Mouse (Mus musculus) liver, adult 2 months (tissue): Measurements from ENCODE around the gene Tnfsfm13. TPM values are rescaled to one million over a fixed set of nuclear protein-coding genes. Genes with fewer than 3 reads are reported as not detected.
A peak's percentile ranks its signal among the peaks of the same experiment; 100 is the strongest.
"Not testable (repeated sequence)": the region's sequence is repeated elsewhere in the genome, so short reads cannot be mapped to it uniquely, and the experiment has no call there.

Experiments used
- DNase-seq: peaks from one replicate; pipeline ENCODE4 v3.0.0-alpha.2; 2011; ENCODE audit warnings: low read depth, low spot score; ENCODE audit errors: extremely low read depth
- H3K27ac ChIP-seq: fragments of 200-500 bp; replicated peaks from 2 replicates; pipeline ENCODE4 v1.5.1; 2012; ENCODE audit warnings: low read depth, mild to moderate bottlenecking, control low read depth, inconsistent platforms, low read length; ENCODE audit not compliant: insufficient read depth
- H3K27me3 ChIP-seq: fragments of 200-500 bp; 2 replicates; pipeline ENCODE4 v1.6.1; 2012; ENCODE audit warnings: mild to moderate bottlenecking, moderate library complexity, low read length, inconsistent platforms; ENCODE audit not compliant: control insufficient read depth, insufficient read depth
- H3K36me3 ChIP-seq: fragments of 200-500 bp; 2 replicates; pipeline ENCODE4 v1.6.1; 2012; ENCODE audit warnings: low read length, inconsistent platforms; ENCODE audit not compliant: control insufficient read depth, insufficient read depth
- H3K4me1 ChIP-seq: fragments of 200-500 bp; 2 replicates; pipeline ENCODE4 v1.6.1; 2011; ENCODE audit warnings: low read length; ENCODE audit not compliant: control insufficient read depth, insufficient read depth
- H3K4me3 ChIP-seq: fragments of 200-500 bp; 2 replicates; pipeline ENCODE4 v1.5.1; 2011; ENCODE audit warnings: low read depth, mild to moderate bottlenecking, control low read depth, low read length, moderate library complexity; ENCODE audit not compliant: insufficient read depth
- H3K79me2 ChIP-seq: fragments of 200-500 bp; 2 replicates; pipeline ENCODE4 v1.6.1; 2012; ENCODE audit warnings: inconsistent platforms, mild to moderate bottlenecking, low read length, moderate library complexity; ENCODE audit not compliant: control insufficient read depth, insufficient read depth
- H3K9ac ChIP-seq: fragments of 200-500 bp; 2 replicates; pipeline ENCODE4 v1.6.1; 2012; ENCODE audit warnings: low read depth, mild to moderate bottlenecking, control low read depth, inconsistent platforms, low read length
- CTCF ChIP-seq: fragments of 200-500 bp; IDR thresholded peaks from 2 replicates; pipeline ENCODE4 v1.5.1; 2011; ENCODE audit warnings: low read depth, low read length, control low read depth
- POLR2A ChIP-seq: fragments of 200-500 bp; IDR thresholded peaks from 2 replicates; pipeline ENCODE4 v1.6.1; 2011; ENCODE audit warnings: low read length, control low read depth; ENCODE audit not compliant: insufficient read depth; ENCODE audit errors: extremely low read depth
- WGBS: fragments of 180-500 bp; shearing (Covaris S2); methylation state at CpG from one replicate; pipeline ENCODE4 v1.1.7; 2018; 5-methylcytosine and 5-hydroxymethylcytosine counted together
- polyA plus RNA-seq: library from polyadenylated mRNA; depleted of rRNA; stranded (reverse); fragments of >200 nt; gene quantifications from 2 replicates; pipeline ENCODE4 v1.2.3, GENCODE M21; 2012
- total RNA-seq: library from RNA; depleted of rRNA; stranded (reverse); fragments of >200 nt; gene quantifications from 2 replicates; pipeline ENCODE4 v1.2.3, GENCODE M21; 2014

The Tnfsfm13 gene
- total and polyA plus RNA-seq, 2 experiments = 2.5 to 3.6 TPM

GRCm38 (mm10) chr11:69707873-69708381 is 12.0 kb upstream of the Tnfsfm13 start:
- Histone ChIP-seq H3K27ac (no peak overlapping the region), H3K79me2 (no peaks in the 10 kb centered on the region), H3K27me3 (no peaks in the 10 kb centered on the region), H3K4me3 (no peak overlapping the region), H3K9ac (no peak overlapping the region), H3K4me1 (no peaks in the 10 kb centered on the region), H3K36me3 (no peaks in the 10 kb centered on the region)
- TF ChIP-seq CTCF = no peak
- no peak for TF ChIP-seq POLR2A
- no peak for DNase-seq
- 96% methylated on average over 4 of the region's 4 CpGs for WGBS

- Histone ChIP-seq H3K79me2 (no peaks in the 10 kb centered on the region), H3K27ac (no peak overlapping the region), H3K9ac (no peak overlapping the region), H3K36me3 (no peaks in the 10 kb centered on the region), H3K4me1 (no peaks in the 10 kb centered on the region), H3K27me3 (no peaks in the 10 kb centered on the region), H3K4me3 (no peak overlapping the region)
- TF ChIP-seq CTCF (no peak), POLR2A (no peak)
- DNase-seq = no peak
- WGBS = 90% methylated on average over 4 of the region's 4 CpGs
These were observed 11.6 kb upstream of the Tnfsfm13 start for GRCm38 (mm10) chr11:69707480-69707847.

GRCm38 (mm10) chr11:69706775-69707479 is 11.0 kb upstream of the Tnfsfm13 start:
- Histone ChIP-seq H3K27ac (no peak overlapping the region), H3K79me2 (no peaks in the 10 kb centered on the region), H3K4me3 (no peak overlapping the region), H3K36me3 (no peaks in the 10 kb centered on the region), H3K27me3 (no peaks in the 10 kb centered on the region), H3K4me1 (no peaks in the 10 kb centered on the region), H3K9ac (no peak overlapping the region)
- TF ChIP-seq CTCF (no peak), POLR2A (no peak)
- DNase-seq = peak; percentile 94
- 41% methylated on average over 6 of the region's 6 CpGs for WGBS

GRCm38 (mm10) chr11:69704613-69705010 is 8.7 kb upstream of the Tnfsfm13 start:
- Histone ChIP-seq H3K79me2 (no peaks in the 10 kb centered on the region), H3K27me3 (no peaks in the 10 kb centered on the region), H3K9ac (no peak overlapping the region), H3K4me3 (no peak overlapping the region), H3K27ac (no peak overlapping the region), H3K36me3 (no peaks in the 10 kb centered on the region), H3K4me1 (no peaks in the 10 kb centered on the region)
- TF ChIP-seq POLR2A = no peak
- TF ChIP-seq CTCF = no peak
- 55% methylated on average over 2 of the region's 2 CpGs for WGBS
- DNase-seq = no peak

GRCm38 (mm10) chr11:69703814-69704612 is 8.1 kb upstream of the Tnfsfm13 start:
- WGBS = 73% methylated on average over 8 of the region's 8 CpGs
- Histone ChIP-seq H3K4me1 (no peaks in the 10 kb centered on the region), H3K9ac (no peak overlapping the region), H3K36me3 (no peaks in the 10 kb centered on the region), H3K4me3 (no peak overlapping the region), H3K79me2 (no peaks in the 10 kb centered on the region), H3K27me3 (no peaks in the 10 kb centered on the region), H3K27ac (no peak overlapping the region)
- no peak for DNase-seq
- no peak for TF ChIP-seq CTCF
- no peak for TF ChIP-seq POLR2A

- H3K79me2 ChIP-seq, H3K9ac ChIP-seq, H3K27me3 ChIP-seq, H3K4me1 ChIP-seq, DNase-seq, H3K4me3 ChIP-seq, H3K27ac ChIP-seq, H3K36me3 ChIP-seq: not testable (repeated sequence)
- 84% methylated on average over 3 of the region's 3 CpGs for WGBS
These were observed 7.5 kb upstream of the Tnfsfm13 start for GRCm38 (mm10) chr11:69703381-69703780.

- H3K27me3 ChIP-seq, H3K4me3 ChIP-seq, H3K27ac ChIP-seq, H3K79me2 ChIP-seq, H3K4me1 ChIP-seq, H3K36me3 ChIP-seq, H3K9ac ChIP-seq, DNase-seq: not testable (repeated sequence)
- WGBS = 95% methylated on average over 10 of the region's 10 CpGs
These were observed 7.0 kb upstream of the Tnfsfm13 start for GRCm38 (mm10) chr11:69702886-69703285.
